Mouse (Mus musculus) urinary bladder, adult 18-20 months (tissue): ENCODE data around the gene Mfsd13b.

Source experiments
- DNase-seq, 2 experiments: peaks; one replicate each; pipeline ENCODE4 v3.0.0; 2022; ENCODE audit warnings: low spot score in 2 of 2, mixed read lengths in 2 of 2

Mfsd13b gene

GRCm38 (mm10) chr7:121043510-121043909, 61.2 kb downstream of the Mfsd13b start:
- no peak for DNase-seq

- no peak for DNase-seq
Observed at GRCm38 (mm10) chr7:121044251-121044650, 61.9 kb downstream of the Mfsd13b start.

GRCm38 (mm10) chr7:121045671-121046453, 63.6 kb downstream of the Mfsd13b start:
- DNase-seq: no peak

- DNase-seq: no peak
Observed at GRCm38 (mm10) chr7:121047624-121048023, 65.3 kb downstream of the Mfsd13b start.

- no peak for DNase-seq
Observed at GRCm38 (mm10) chr7:121053071-121053470, 70.8 kb downstream of the Mfsd13b start.

- DNase-seq: no peak
Observed at GRCm38 (mm10) chr7:121059477-121060218, 77.3 kb downstream of the Mfsd13b start.

- DNase-seq: no peak
Observed at GRCm38 (mm10) chr7:121064309-121064708, 82.0 kb downstream of the Mfsd13b start.
